Mouse (Mus musculus): Measurements from ENCODE around the gene Casr. TPM values are rescaled to one million over a fixed set of nuclear protein-coding genes. Genes with fewer than 3 reads are reported as not detected.

Gene Casr
- polyA plus RNA-seq, 1 experiment, result 0.04 TPM

GRCm38 (mm10) chr16:36460426-36460825 lies 101.5 kb downstream of the Casr start:
- no peak for DNase-seq (ENCODE audit: low read depth, low spot score)
- 62% methylated on average over 2 of the region's 2 CpGs for WGBS

- no peak for DNase-seq (ENCODE audit: low read depth, low spot score)
- WGBS, result 42% methylated on average over 4 of the region's 4 CpGs
Observed at GRCm38 (mm10) chr16:36455342-36455802, 106.6 kb downstream of the Casr start, which contains the start of gene Stfa3. Gene Stfa3, minus strand, starts transcription at chr16:36455392.

Other genes with a start within 250 kb of the Casr start
- gene BC117090, start 227.8 kb downstream of the Casr start, polyA plus RNA-seq (2012; rRNA removed), result not detected in 2 replicates
- gene BC100530, start 194.4 kb downstream of the Casr start, polyA plus RNA-seq (2012; rRNA removed), result not detected in 2 replicates
- gene Stfa2, start 153.7 kb downstream of the Casr start, polyA plus RNA-seq (2012; rRNA removed), result not detected in 2 replicates
- not detected in 2 replicates for gene Stfa3, start 106.7 kb downstream of the Casr start, polyA plus RNA-seq (2012; rRNA removed)
- 1.7 and 2.5 TPM in 2 replicates for gene Cd86, start 103.9 kb upstream of the Casr start, polyA plus RNA-seq (2012; rRNA removed)
- 4.4 and 7.4 TPM in 2 replicates for gene Ildr1, start 131.8 kb upstream of the Casr start, polyA plus RNA-seq (2012; rRNA removed)
- gene Slc15a2, start 222.8 kb upstream of the Casr start, polyA plus RNA-seq (2012; rRNA removed), result 0.62 and 2.4 TPM in 2 replicates

Measured in large intestine, adult 2 months (tissue).